Mouse (Mus musculus) myocyte (in vitro differentiated cells): Measurements from ENCODE around the gene Cpxm2.

Source experiments
- CEBPB ChIP-seq: IDR thresholded peaks from 2 replicates; pipeline ENCODE4 v1.6.1; 2011; ENCODE audit warnings: mild to moderate bottlenecking, moderate library complexity; ENCODE audit not compliant: poor library complexity, insufficient read depth, severe bottlenecking
- E2F4 ChIP-seq: IDR thresholded peaks from one replicate; pipeline ENCODE4 v1.6.1; 2011; ENCODE audit warnings: mild to moderate bottlenecking, control low read depth, moderate library complexity; ENCODE audit not compliant: insufficient read depth
- MAX ChIP-seq: IDR thresholded peaks from one replicate; pipeline ENCODE4 v1.6.1; 2011; ENCODE audit warnings: low read depth, mild to moderate bottlenecking, control low read depth
- MYOD1 ChIP-seq, 3 experiments: IDR thresholded peaks; one replicate each; pipeline ENCODE4 v1.6.1; 2011; ENCODE audit warnings: control low read depth in 2 of 3, low read depth in 2 of 3, mild to moderate bottlenecking in 2 of 3, moderate library complexity in 1 of 3; ENCODE audit not compliant: insufficient read length in 2 of 3, control insufficient read depth in 1 of 3
- MYOG ChIP-seq, 3 experiments: IDR thresholded peaks; one replicate each; pipeline ENCODE4 v1.6.1; 2011; ENCODE audit warnings: control low read depth in 2 of 3, low read depth in 2 of 3, mild to moderate bottlenecking in 2 of 3; ENCODE audit not compliant: insufficient read length in 2 of 3, control insufficient read depth in 1 of 3, insufficient read depth in 1 of 3
- POLR2A ChIP-seq: IDR thresholded peaks from one replicate; pipeline ENCODE4 v1.6.1; 2011; ENCODE audit warnings: low read depth, mild to moderate bottlenecking, control low read depth, moderate library complexity; ENCODE audit not compliant: insufficient read length
- POLR2AphosphoS2 ChIP-seq: IDR thresholded peaks from one replicate; pipeline ENCODE4 v1.6.1; 2011; ENCODE audit warnings: low read depth, control low read depth; ENCODE audit not compliant: insufficient read length
- REST ChIP-seq: IDR thresholded peaks from one replicate; pipeline ENCODE4 v1.6.1; 2011; ENCODE audit warnings: mild to moderate bottlenecking, control low read depth, moderate library complexity; ENCODE audit not compliant: insufficient read depth, insufficient read length
- SRF ChIP-seq: IDR thresholded peaks from one replicate; pipeline ENCODE4 v1.6.1; 2011; ENCODE audit warnings: low read depth; ENCODE audit not compliant: control insufficient read depth, insufficient read length
- TCF12 ChIP-seq: IDR thresholded peaks from one replicate; pipeline ENCODE4 v1.6.1; 2011; ENCODE audit warnings: mild to moderate bottlenecking, control low read depth; ENCODE audit not compliant: poor library complexity, insufficient read depth, severe bottlenecking
- USF1 ChIP-seq: IDR thresholded peaks from one replicate; pipeline ENCODE4 v1.6.1; 2011; ENCODE audit warnings: low read depth, mild to moderate bottlenecking, control low read depth, moderate library complexity

- no peak for TF ChIP-seq POLR2A
- TF ChIP-seq MAX = no peak
- TF ChIP-seq POLR2AphosphoS2 = no peak
- TF ChIP-seq CEBPB = no peak
- TF ChIP-seq USF1 = no peak
- no peak for TF ChIP-seq MYOG (IDR thresholded peaks at IDR 0.05; ENCODE audit: control insufficient read depth in 1 of 3, insufficient read depth in 1 of 3, insufficient read length in 2 of 3, low read depth in 2 of 3)
- TF ChIP-seq SRF = no peak
- no peak for TF ChIP-seq E2F4
- TF ChIP-seq TCF12 = no peak
- no peak for TF ChIP-seq MYOD1 (IDR thresholded peaks at IDR 0.05; ENCODE audit: control insufficient read depth in 1 of 3, insufficient read length in 2 of 3, low read depth in 2 of 3)
- TF ChIP-seq REST = no peak
These were observed 141.4 kb downstream of the Cpxm2 start for GRCm38 (mm10) chr7:132012969-132013679.
